Mouse (Mus musculus): ENCODE measurements at regions not wholly inside any gene's neighbourhood (a gene's known extent, or its start where the extent isn't known, plus 50 kb on each side); places are given as distances from the start of the nearest gene placed in this dataset.

DNA sequence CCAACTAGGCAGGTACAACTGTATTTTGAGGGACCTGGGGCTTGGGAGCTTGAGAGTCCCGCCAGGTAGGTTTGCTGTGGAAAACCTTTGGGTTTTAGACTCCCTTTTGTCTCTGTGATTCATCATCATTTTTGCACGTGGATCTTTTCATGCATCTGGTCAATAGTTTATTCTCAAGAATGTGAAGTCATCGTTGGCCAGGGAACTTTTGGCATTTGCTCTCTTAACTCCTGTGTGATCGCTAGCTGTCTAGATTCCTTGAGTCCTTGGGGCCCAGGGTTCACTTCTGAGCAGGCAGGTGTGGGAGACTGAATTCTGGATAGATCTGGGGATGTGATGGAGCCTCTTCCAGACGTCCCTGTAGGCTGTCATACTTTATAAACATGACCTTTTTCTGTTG, 207.5 kb downstream of the Fndc1 start:
- TF ChIP-seq TCF12 (IDR thresholded peaks at IDR 0.05; ENCODE audit: insufficient read depth, poor library complexity, severe bottlenecking) (no peak), CEBPB (IDR thresholded peaks at IDR 0.05; ENCODE audit: insufficient read depth, poor library complexity, severe bottlenecking) (no peak), USF1 (IDR thresholded peaks at IDR 0.05; ENCODE audit: low read depth) (no peak), E2F4 (IDR thresholded peaks at IDR 0.05; ENCODE audit: insufficient read depth) (no peak)

All from myocyte (in vitro differentiated cells).